Mouse (Mus musculus): ENCODE data around the gene Gcm1.
"Not testable (repeated sequence)": the region's sequence is repeated elsewhere in the genome, so short reads cannot be mapped to it uniquely, and the experiment has no call there.

Gene Gcm1

DNA sequence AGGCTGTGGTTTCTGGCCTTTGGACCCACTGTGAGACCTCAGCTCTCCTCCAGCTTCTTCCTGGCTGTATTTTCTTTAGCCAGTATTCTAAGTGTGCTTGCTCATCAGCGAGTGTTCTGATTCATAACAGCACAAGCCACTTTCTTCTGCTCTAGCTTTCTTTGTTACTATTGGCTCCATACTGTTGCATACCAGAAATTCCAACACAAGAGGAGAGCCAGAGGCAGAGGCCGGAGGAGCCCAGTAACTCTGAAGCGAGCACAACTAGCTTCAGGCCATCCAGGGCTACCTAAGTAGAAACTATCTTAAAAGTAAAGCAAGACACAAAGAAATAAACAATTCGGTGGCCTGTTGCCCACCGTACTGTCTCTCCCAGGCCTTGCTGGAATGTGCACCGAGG, 6.6 kb upstream of the Gcm1 start:
- in situ Hi-C loops (cut with MboI, MseI): no loop called here

DNA sequence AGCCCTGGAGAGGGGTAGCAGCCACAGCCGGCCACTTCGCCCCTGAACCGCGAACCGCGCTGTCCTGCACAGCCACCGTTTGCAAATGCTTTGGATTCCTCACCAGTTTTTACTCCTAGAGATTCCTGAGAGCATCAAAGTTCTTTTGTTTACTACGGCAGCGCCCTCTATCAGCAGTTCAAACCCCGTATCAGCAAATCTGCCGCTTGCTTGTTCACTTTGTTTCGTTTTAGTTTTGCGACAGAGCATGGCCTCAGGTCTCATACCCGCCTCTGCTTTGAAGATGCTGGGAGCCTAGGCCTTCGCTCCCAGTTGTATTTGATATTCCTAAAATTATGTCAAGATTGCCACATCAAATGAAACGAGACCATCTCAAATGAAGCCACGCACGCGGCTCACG, 5.0 kb upstream of the Gcm1 start:
- in situ Hi-C loops (cut with MboI, MseI): no loop called here

DNA sequence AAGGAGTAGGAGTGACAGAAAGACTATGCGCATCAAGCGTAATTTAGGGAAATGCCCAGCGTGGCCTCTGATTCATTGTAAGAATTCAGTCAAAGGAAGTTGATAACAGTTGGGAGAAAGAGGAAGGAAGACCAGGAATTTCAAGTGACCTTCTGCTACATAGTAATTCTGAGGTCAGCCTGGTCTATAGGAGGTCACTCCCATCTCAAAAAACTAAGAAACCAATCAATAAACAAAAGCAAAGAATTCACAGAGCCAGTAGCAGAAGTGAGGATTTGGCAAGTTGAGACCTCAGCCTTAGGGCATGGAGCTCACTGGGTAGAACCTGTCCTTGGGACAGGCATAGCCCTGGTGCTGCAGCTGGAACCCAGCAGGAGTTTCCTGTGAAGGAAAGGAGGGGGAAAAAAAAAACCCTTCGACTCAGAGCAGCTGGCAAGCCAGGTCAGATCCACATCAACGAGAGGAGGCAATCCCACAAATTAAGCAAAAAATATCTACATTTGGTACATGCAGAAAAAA, 1.2 kb upstream of the Gcm1 start:
- in situ Hi-C loops (cut with MboI, MseI): no loop called here

DNA sequence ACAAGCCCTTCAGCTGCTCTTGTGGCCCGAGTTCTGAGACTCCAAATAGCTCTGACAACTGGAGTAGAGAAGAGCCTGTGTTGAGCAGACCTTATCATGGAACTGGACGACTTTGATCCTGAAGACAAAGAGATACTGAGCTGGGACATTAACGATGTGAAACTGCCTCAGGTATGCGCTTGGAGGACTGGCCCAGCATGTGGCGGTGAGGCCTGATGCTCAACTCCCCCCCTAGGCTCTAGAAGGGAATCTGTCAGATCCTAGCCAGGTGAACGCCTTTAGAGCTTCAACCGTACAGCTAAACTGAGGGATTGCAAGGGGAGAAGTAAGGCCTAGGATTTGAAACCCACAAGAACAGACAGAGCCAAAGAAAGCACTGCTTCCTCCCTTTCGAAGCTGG, 2.1 kb downstream of the Gcm1 start:
- in situ Hi-C loops (cut with MboI, MseI): no loop called here

DNA sequence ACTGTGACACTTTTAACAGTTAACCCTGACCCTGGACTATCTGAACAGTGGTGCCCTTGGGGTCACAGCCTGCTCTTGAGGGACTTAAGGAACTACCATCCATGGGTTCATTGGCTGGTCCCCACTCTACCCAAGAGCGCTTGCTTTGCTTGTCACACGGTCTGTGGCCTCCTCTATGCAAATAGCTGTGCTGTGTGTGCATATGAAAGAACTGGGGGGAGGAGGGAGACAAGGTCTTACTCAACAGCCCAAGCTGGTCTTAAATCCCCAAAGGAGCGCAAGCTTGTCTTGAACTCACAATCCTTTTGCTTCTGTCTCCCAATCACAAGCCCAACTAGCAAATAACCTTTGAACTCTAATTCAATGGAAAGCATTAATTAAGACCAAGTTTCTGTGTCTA, 2.6 kb downstream of the Gcm1 start:
- in situ Hi-C loops (cut with MboI, MseI): no loop called here

DNA sequence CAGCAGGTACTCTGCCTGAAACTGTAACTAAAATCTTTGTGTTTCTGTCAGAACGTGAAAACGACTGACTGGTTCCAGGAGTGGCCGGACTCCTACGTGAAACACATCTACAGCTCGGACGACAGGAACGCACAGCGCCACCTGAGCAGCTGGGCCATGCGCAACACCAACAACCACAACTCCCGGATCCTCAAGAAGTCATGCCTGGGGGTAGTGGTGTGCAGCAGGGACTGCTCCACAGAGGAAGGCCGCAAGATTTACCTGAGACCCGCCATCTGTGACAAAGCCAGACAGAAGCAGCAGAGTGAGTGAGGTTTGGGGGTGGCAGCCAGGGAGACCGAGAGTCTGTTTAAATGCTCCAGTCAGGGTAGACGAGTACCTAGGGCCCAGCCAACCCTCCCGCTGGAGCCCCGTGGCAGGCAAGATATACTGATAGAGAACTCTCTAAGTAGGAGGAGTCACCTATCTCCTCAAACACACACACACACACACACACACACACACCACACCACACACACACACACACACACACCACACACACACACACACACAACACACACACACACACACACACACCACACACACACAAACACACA, 7.9 kb downstream of the Gcm1 start:
- in situ Hi-C loops (cut with MboI, MseI): loop anchor here in 1 of 2 experiments (5.0 to 10.0 kb wide), 2 partner anchors 1265 to 1818 kb away; no protein-coding TSS in a partner anchor

DNA sequence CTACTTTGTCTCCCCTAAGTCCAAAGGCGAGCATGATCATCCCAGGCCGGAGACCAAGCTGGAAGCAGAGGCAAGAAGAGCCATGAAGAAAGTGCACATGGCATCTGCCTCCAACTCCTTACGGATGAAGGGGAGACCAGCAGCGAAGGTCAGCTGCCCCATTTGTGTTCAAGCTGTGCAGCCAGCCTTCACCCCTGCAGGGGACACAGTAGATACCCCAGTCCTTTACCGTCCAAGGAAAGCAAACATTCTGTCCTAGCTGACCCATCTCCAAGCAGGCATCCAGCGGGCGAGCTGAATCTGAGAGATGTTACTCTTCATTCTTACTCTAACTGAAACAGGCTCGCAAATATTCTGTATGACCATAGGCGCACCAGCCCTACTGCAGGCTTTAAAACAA, 10.7 kb downstream of the Gcm1 start:
- in situ Hi-C loops (cut with MboI, MseI): loop anchor here in 1 of 2 experiments (5.0 to 10.0 kb wide), 2 partner anchors 1268 to 1815 kb away; no protein-coding TSS in a partner anchor

DNA sequence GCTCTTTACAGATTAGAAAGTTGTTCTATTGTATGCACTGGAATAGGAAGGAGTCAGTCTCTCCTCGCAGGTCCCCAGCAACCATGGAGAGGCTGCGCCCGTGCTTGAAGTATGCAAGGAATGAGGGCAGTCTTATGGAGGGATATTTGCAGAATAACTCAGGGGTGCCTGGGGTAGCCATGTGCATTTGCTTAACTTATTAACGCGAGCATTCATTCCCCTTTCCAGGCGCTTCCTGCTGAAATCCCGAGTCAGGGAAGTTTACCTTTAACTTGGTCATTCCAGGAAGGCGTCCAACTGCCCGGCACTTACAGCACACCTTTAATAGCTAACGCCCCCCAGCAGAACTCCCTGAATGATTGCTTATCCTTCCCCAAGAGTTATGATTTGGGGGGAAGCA, 12.4 kb downstream of the Gcm1 start:
- in situ Hi-C loops (cut with MboI, MseI): loop anchor here in 1 of 2 experiments (5.0 to 10.0 kb wide), 2 partner anchors 1269 to 1813 kb away; no protein-coding TSS in a partner anchor

DNA sequence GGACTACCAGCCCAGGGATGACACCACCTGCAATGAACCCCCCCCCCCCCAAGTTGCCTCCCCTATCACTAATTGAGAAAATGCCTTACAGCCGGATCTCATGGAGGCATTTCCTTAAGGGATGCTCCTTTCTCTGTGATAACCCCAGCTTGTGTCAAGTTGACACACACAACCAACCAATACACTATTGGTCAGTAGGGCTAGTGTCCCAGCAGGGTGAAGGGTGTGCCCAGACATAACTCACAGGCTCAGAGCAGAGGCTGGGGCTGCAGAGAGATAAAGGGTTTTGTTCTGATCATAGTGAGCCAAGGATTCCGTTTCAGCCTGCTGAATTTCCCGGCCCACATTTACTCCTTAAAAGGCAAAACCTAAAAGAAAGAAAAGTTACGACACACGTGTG, 18.8 kb downstream of the Gcm1 start:
- in situ Hi-C loops (cut with MboI, MseI): no loop called here

DNA sequence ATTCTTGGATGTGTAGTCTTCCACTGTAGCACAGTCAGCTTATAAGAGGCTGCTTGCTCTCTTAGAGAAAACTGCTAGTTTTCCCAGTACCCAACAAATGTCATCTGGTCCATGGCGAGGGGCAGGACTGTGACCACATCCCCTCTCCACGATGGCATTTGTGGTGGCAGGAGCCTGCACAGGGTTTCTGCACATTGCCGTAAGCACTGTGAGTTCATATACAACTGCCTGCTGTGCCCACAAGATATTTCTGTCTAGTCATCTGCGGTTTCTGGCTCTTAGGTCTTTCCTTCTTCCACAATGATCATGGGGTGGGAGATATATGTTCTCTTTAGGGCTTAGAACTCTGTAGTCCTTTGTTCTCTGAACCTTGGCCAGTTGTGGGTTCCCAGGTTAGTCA, 19.9 kb downstream of the Gcm1 start:
- in situ Hi-C loops (cut with MboI, MseI): no loop called here

DNA sequence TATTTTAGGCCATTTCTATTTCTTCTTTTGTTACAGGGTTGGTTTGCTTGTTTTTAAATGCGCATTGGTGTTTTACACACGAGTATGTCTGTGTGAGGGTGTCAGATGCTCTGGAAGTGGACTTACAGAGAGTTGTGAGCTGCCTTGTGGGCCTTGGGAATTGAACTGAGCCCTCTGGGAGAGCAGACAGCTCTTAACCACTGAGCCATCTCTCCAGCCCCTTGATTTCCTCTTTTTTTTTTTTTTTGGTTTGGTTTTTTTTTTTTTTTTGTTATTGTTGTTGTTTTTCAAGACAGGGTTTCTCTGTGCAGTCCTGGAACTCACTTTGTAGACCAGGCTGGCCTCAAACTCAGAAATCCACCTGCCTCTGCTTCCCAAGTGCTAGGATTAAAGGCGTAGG, 21.6 kb downstream of the Gcm1 start:
- in situ Hi-C loops (cut with MboI, MseI): not testable (repeated sequence)

DNA sequence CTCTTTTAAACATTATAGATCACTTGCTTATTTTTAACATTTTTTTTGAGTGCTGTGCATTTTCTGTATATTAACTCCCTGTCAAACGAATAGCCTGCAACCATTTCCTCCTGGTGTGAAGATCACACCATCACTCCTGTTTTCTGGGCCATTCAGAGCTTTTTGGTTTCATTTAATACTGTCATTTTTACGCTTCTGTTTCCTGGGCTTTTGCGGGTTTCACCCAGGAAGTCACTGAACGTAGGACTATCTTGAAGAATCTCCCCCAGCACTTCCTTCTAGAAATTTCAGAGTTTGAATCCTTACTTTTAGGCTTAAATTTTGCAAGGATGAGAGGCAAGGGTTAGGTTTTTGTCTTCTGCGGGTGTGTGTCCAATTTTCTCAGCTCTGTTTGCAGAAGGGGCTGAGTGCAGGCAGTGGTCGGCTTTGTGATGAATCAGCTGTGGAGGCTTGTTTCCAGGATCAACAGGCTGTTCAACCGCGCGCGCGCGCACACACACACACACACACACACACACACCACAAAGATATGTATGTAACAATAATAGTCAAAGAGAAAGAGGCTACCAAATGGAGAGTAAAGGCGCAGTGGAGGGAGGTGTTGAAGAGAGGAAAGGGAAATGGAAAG, 22.1 kb downstream of the Gcm1 start:
- in situ Hi-C loops (cut with MboI, MseI): no loop called here

DNA sequence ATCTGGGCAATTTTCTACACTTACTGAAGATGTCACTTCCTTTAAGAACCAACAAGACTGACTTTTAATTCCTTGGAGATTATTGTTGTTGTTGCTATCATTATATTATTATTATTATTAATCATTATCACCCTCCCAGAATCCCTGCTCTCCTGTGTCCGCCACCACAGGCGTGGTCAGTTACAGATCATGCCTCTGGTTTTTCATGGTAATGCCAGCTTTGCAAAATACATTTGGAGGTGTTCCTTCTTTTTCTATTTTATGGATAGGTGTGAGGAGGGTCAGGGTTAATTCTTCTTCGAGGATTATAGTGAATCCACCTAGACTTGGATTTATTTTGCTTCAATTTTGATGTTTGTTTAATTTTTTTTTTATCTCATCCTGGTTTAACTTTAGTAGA, 23.5 kb downstream of the Gcm1 start:
- in situ Hi-C loops (cut with MboI, MseI): no loop called here

DNA sequence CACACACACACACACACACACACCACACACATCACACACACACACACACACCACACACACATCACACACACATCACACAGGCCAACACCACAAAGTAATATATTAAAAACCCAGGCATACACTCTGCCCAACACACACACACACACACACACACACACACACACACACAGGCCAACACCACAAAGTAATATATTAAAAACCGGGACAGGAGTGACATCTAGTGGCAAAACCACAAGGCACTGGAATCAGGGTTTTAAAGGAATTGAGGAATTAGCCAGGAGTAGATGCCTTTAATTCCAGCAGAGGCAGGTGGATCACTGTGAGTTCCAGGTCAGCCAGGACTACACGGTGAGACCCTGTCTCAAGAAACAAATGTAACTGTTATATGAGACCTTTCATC, 26.5 kb downstream of the Gcm1 start:
- in situ Hi-C loops (cut with MboI, MseI): no loop called here

DNA sequence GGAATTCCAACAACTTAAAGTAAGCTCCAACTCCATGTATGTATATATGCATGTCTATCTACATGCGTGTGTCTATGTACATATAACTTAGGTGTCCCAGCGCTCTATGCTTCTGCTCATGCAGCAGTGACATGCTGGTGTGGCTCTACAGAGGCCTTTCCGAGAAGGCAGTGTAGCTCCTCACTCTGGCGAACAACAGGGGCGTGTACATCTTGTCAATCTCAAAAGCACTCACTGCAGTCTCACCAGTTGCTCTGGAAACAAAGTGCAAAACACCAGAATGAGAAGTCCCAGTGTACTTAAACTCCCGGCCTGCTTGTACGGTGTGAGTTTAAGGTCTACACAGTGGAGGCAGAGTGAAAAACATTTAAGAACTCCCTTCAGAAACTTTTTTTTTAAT, 30.1 kb downstream of the Gcm1 start:
- in situ Hi-C loops (cut with MboI, MseI): no loop called here

DNA sequence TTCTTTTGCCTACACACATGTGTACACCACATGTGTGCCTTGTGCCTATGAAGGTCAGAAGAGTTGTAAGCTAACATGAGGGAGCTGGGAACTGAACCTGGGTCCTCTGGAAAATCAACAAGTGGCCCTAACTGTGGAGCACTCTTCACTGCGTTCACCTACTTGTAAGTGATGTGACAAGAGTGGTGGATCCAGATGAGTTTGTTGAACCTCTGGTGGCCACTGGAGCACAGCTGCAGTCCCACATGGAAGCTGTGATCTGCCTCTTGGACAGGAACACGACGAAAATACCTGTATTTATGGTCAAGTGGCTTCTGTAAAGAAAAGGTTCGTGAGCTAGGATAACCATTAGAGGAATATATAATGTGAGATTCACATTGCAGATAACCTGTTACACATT, 32.6 kb downstream of the Gcm1 start:
- in situ Hi-C loops (cut with MboI, MseI): no loop called here

DNA sequence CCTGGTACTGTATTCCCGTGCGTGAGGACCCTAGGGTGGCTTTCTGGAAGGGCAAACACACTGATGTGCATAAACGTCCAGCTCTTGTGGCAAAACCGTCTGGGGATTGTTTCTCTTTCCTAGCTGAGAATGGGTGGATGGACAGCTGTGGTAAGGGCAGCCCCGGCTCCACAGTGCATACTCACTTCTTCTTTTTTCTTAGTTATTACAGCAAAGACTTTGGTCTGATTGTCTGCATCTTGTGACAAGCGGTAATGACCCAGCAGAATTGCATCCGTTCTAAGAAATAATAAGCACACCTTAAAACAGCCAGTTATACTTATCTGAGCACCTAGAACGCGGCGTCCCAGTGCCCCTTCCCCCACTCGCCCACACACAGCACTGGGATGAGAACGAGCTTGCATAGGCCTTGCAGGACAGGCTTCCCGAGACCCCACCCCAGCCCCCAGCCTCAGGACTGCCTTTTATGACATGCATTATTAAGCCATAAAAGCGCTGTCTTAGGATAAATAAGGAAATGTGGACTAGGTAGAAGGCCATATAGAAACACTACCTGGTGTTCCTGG, 34.1 kb downstream of the Gcm1 start:
- in situ Hi-C loops (cut with MboI, MseI): no loop called here

DNA sequence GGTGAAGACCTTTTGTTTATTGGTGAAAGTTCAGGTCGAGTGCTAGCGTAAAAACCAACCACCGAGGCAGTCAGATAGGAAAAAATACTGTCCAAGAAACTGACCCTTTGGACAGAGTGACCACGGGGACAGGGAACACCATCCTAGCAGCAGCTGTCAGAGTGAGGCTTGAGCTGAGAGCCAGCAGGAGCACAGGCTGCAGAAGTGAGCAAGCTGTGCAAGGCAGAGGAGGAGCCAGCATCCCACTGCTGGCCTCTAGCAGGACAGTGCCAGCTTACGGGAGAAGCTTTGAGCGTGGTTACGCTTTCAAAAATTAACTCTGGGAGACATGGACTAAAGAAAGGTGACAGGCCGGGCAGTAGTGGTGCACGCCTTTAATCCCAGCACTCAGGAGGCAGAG, 36.0 kb downstream of the Gcm1 start:
- in situ Hi-C loops (cut with MboI, MseI): no loop called here

DNA sequence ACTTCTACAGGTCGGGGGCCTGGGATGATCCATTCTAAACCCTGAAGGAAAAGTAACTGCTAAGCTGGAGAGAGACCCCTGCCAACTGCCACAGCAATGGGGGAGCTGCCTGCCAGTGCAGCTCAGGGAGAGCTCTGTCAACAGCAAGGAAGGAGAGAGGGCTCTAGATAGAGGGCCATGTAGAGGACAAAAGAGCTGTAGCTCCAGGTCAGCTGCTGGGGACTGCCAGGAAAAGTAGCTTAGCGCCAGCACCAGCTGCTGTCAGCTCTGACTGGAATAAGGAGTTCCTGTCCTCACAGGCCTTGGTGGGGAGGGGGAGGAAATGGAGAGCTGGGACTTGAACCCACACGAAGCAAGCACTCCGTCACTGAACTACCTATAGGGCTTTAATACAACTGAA, 36.8 kb downstream of the Gcm1 start:
- in situ Hi-C loops (cut with MboI, MseI): no loop called here

DNA sequence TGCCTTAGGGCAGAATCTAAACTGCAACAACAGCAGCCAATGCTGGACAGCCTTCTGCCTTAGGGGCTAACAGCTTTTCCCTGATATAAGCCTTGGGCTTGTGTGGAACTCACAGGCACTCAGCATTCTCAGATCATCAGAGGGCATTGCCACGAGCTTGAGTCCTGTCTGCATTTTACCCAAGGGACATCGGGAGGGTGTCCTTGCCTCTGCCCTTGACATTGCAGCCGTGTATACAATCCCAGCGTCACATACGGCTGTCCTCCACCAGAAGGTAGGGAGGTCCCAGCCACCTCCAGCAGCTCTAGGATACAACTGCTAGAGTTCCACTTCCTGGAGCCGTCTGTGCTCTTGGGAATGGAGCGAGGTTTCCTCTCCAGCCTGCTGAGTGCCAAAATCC, 37.2 kb downstream of the Gcm1 start:
- in situ Hi-C loops (cut with MboI, MseI): no loop called here

DNA sequence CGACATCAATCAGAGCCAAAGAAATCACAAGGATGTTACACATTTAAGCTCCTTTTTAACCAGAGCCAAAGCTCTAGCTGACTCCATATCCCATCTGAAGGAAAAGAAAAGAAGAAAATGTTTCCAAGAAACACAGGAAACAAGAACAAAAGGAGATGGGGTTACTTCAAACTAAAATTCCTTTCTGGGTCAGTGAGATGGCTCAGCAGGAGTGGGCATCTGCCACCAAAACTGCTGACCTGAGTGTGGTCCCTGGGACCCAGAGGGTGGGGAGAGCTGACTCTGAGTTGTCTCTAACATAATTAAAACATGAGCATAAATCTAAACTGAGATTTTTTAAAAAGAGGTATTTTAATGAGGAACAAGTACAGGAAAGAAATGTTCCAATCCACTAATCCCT, 38.2 kb downstream of the Gcm1 start:
- in situ Hi-C loops (cut with MboI, MseI): no loop called here

DNA sequence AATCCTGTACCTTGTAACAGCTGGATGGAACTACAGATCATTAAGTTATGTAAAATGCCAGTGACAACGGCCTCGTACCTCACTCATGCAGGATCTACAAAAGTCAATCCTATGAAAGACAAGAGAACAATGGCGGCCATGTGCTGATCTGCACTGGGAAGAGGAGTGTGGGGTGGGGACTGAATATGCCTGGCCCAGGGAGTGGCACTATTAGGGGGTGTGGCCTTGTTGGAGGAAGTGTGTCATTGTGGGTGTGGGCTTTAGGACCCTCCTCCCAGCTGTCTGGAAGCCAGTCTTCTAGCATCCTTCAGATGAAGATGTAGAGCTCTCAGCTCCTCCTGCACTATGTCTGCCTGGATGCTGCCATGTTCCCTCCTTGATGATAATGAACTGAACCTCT, 38.9 kb downstream of the Gcm1 start:
- in situ Hi-C loops (cut with MboI, MseI): no loop called here

DNA sequence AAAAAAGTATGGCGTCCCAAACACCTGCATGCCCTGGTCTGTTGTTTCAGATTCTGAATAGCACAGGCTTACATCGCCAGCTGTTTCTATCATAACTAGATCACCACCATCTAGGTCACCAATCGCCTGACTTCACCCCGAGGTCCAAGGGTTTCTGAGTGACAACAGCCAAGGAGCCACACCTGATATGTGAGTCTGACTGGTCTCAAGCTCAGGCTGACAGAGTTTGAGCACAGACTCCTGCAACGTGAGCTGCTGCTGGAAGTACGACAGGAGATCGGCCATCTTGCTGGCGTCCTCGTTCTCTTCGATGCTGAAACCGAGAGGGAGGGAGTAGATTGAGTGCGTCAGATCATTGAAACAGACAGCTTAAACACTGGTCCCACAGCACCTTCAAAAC, 44.0 kb downstream of the Gcm1 start:
- in situ Hi-C loops (cut with MboI, MseI): no loop called here

All from T-helper 17 cell (primary cell).